Mouse (Mus musculus) kidney, adult 2 months (tissue): Measurements from ENCODE around the gene Kctd12b.

Experiments used
- CTCF ChIP-seq: fragments of 200-500 bp; conservative IDR thresholded peaks from 2 replicates; pipeline ENCODE4 v1.5.1; 2011; ENCODE audit warnings: low read depth, mild to moderate bottlenecking, control low read depth, low read length, moderate library complexity, mixed read lengths; ENCODE audit not compliant: insufficient read depth, insufficient read length
- POLR2A ChIP-seq: fragments of 200-500 bp; IDR thresholded peaks from one replicate; pipeline ENCODE4 v1.6.1; 2011; ENCODE audit warnings: low read depth, low read length, control low read depth

- TF ChIP-seq CTCF (no peak), POLR2A (no peak)
These were observed 4.3 kb upstream of the Kctd12b start for GRCm38 (mm10) chrX:153700463-153700862.
